Mouse (Mus musculus): Measurements from ENCODE around the gene Ccnd3. TPM values are rescaled to one million over a fixed set of nuclear protein-coding genes. Genes with fewer than 3 reads are reported as not detected.
"Not testable (repeated sequence)": the region's sequence is repeated elsewhere in the genome, so short reads cannot be mapped to it uniquely, and the experiment has no call there.

Ccnd3 gene
- polyA plus RNA-seq, 1 experiment from 2014 or later, result 99.7 TPM

GRCm38 (mm10) chr17:47616119-47616518 is 111.3 kb downstream of the Ccnd3 start:
- POLR2A ChIA-PET, result no interaction called here
- CTCF ChIA-PET, result interaction anchor here (1.9 to 2.2 kb wide), 2 partner anchors 10 to 104 kb away, joined by 7 read pairs; no protein-coding TSS in a partner anchor
- in situ Hi-C loops (cut with MboI; ENCODE audit: low pct_unique_long_range_greater_than_20kb), result no loop called here
- H3K27me3 ChIP-seq, result no peaks in the 10 kb centered on the region
- DNase-seq (ENCODE audit: low read depth, low spot score), result no peak
- TF ChIP-seq CTCF (IDR thresholded peaks at IDR 0.05), result no peak
- no peak for ATAC-seq

DNA sequence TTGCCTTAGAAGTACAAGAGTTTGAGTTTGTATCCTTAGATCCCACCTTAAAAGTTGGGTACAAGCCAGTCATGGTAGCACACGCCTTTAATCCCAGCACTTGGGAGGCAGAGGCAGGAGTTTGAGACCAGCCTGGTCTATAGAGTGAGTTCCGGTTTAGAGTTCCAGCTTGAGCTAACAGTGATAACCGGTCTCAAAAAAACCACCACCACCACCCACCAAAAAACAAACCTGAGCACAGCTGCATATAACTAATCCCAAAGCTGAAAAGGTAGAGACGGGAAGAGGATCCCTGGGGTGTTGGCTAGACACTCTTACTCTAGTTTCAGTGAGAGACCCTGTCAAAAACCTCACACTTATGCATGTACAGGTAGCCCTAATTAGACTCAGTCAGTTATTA is 111.8 kb downstream of the Ccnd3 start:
- in situ Hi-C loops (cut with MboI; ENCODE audit: low pct_unique_long_range_greater_than_20kb), result no loop called here
- no peak for DNase-seq (ENCODE audit: low read depth, low spot score)
- TF ChIP-seq CTCF (IDR thresholded peaks at IDR 0.05), result no peak
- no peak for ATAC-seq
- ChIA-PET CTCF (interaction anchor here (1.9 to 2.2 kb wide), 2 partner anchors 9 to 105 kb away, joined by 7 read pairs; no protein-coding TSS in a partner anchor), POLR2A (no interaction called here)
- H3K27me3 ChIP-seq, result no peaks in the 10 kb centered on the region

DNA sequence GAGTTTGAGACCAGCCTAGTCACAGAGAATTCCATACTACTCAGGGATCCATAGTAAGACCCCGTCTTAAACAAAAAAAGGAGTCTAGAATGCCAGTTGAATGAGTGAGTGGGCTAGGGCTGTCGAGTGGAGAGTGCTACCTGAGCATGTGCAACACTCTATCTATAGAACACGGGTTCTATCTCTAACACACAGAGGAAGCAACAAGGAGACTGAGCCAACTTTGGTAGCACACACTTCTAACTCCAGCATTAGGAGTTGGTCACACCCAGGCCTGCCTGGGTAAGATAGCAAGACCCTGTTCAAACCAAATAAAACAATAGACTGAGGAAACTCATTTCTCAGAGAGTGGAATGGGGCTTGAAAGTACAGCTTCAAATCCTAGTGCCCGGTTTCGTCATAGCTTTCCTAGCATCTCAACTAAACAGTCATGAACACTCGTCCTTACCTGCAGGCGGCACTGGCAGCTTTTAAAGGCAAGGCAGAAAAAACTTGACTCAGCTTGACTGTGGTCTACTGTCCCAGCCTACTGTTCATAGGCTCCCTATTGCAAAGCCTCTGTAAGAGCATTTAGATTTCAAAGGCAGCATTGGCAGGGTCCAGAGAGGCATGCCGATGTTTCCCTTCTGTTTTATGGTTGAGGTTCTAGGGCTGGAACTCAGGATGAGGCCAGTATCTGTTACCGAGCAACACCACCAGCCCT is 112.9 kb downstream of the Ccnd3 start:
- no peaks in the 10 kb centered on the region for H3K27me3 ChIP-seq
- TF ChIP-seq CTCF (IDR thresholded peaks at IDR 0.05), result no peak
- ChIA-PET POLR2A (no interaction called here), CTCF (interaction anchor here (1.1 to 1.9 kb wide), 2 partner anchors 8 to 107 kb away, joined by 3 to 7 read pairs; no protein-coding TSS in a partner anchor)
- no peak for DNase-seq (ENCODE audit: low read depth, low spot score)
- in situ Hi-C loops (cut with MboI; ENCODE audit: low pct_unique_long_range_greater_than_20kb), result no loop called here
- no peak for ATAC-seq

- peak; percentile 62 for ATAC-seq
- no peak for DNase-seq (ENCODE audit: low read depth, low spot score)
- POLR2A ChIA-PET, result no interaction called here
- in situ Hi-C loops (cut with MboI; ENCODE audit: low pct_unique_long_range_greater_than_20kb), result no loop called here
- CTCF ChIA-PET, result interaction anchor here (2.2 kb wide), 1 partner anchor 107 kb away, joined by 9 read pairs; no protein-coding TSS in a partner anchor
- no peaks in the 10 kb centered on the region for H3K27me3 ChIP-seq
- TF ChIP-seq CTCF (IDR thresholded peaks at IDR 0.05), result no peak
Observed at GRCm38 (mm10) chr17:47618556-47619311, 113.9 kb downstream of the Ccnd3 start.

DNA sequence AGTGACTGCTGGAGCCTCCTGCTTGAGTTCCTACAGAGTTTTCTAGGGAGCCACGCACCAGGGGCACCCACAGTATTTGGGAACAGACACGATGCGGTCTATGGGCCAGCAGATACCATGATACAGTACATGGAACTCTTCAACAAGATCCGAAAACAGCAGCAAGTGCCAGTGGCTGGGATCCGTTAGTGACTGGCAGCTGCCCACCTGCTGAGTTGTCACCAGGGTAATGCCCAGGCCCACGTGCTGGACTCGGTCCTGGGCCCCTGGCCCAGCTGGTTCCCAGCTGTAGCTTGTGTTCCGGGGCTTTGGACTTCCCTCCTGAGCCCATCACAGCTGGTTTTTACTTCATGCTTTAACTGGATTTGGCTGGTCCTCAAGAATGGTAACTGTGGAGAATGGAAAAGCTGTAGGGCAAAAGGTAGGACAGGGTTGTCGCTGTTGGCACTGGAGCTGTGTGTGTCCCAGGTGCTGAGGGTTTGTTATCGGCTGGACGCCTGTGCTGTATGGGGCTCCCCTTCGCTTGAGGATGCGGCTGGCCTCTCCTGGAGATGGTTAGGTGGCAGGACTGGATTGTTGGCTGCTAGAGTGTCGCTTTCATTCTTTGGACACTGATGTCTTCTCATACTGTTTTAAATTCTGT is 118.2 kb downstream of the Ccnd3 start:
- TF ChIP-seq CTCF (IDR thresholded peaks at IDR 0.05), result no peak
- ChIA-PET CTCF (interaction anchor here (1.7 to 1.9 kb wide), 2 partner anchors 10 to 12 kb away, joined by 4 read pairs; partner anchors contain the start of genes Bysl, Gm20517 and Med20), POLR2A (no interaction called here)
- DNase-seq (ENCODE audit: low read depth, low spot score) (no peak), ATAC-seq (no peak)
- in situ Hi-C loops (cut with MboI; ENCODE audit: low pct_unique_long_range_greater_than_20kb), result no loop called here
- no peaks in the 10 kb centered on the region for H3K27me3 ChIP-seq

DNA sequence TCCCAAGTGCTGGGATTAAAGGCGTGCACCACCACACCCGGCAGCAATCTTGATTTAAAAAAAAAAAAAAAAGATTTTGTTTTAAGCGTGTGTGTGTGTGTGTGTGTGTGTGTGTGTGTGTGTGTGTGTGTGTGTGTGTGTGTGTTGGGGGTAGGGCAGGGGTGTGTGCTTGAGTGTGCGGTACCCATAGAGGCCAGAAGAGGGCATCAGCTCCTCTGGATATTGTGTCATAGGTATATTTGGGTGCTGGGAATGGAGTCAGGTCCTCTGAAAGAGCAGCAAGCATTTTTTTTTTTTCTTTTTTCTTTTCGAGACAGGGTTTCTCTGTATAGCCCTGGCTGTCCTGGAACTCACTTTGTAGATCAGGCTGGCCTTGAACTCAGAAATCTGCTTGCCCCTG is 119.7 kb downstream of the Ccnd3 start:
- ATAC-seq; H3K27me3 ChIP-seq; DNase-seq (ENCODE audit: low read depth, low spot score); in situ Hi-C loops (cut with MboI; ENCODE audit: low pct_unique_long_range_greater_than_20kb): not testable (repeated sequence)
- TF ChIP-seq CTCF (IDR thresholded peaks at IDR 0.05), result peak; percentile 28
- ChIA-PET POLR2A (interaction anchor here (0.7 kb wide), 1 partner anchor 25 kb away, joined by 4 read pairs; no protein-coding TSS in a partner anchor), CTCF (interaction anchor here (1.0 to 1.9 kb wide), 6 partner anchors 13 to 113 kb away, joined by 3 to 4 read pairs (median 4); partner anchors contain the start of genes Bysl, Gm20517 and Med20)

DNA sequence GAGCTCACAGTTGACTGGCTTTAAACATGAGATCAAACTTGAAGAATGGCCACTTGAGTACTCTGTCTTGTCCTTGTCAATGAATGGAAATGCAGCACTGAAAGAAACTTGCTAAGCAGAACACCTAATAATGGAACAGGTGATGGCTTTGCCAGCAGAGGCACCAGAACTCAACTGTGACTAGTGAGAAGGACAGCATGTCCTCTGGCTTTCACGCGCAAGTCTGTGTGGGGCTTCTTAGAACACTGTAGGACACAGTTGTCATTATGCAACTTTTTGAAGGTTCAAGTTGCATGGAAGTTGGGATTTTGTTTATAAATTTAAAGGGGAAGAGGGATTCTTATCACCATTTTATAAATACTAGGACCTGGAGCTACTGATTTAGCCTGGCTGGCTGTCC is 120.2 kb downstream of the Ccnd3 start:
- ChIA-PET POLR2A (no interaction called here), CTCF (interaction anchor here (1.1 to 1.9 kb wide), 5 partner anchors 8 to 113 kb away, joined by 3 to 7 read pairs (median 4); partner anchors contain the start of genes Bysl, Gm20517 and Med20)
- DNase-seq (ENCODE audit: low read depth, low spot score), result no peak
- no peak for TF ChIP-seq CTCF (IDR thresholded peaks at IDR 0.05)
- H3K27me3 ChIP-seq, result no peaks in the 10 kb centered on the region
- no peak for ATAC-seq
- in situ Hi-C loops (cut with MboI; ENCODE audit: low pct_unique_long_range_greater_than_20kb), result no loop called here

DNA sequence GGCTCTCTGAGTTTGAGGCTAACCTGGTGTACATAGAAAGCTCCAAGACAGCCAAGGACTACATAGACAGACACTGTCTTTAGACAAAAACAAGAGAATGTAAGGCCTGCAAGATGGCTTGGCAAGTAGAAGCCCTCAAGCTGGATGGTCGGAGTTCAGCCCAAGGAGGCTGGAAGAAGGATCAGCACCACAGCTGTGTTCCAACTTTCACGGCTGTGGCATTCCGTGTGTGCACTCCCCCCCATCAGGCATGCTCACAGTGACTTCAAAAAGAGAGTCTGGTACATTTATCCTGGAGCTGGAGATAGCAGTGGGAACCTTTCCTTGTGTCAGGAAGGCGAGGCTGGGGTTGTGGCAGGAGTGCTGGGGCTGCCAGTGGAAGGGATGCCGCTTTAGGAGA is 121.2 kb downstream of the Ccnd3 start:
- no peak for TF ChIP-seq CTCF (IDR thresholded peaks at IDR 0.05)
- ChIA-PET POLR2A (no interaction called here), CTCF (interaction anchor here (1.1 kb wide), 1 partner anchor 9 kb away, joined by 7 read pairs; no protein-coding TSS in a partner anchor)
- ATAC-seq (no peak), DNase-seq (ENCODE audit: low read depth, low spot score) (no peak)
- in situ Hi-C loops (cut with MboI; ENCODE audit: low pct_unique_long_range_greater_than_20kb), result no loop called here
- H3K27me3 ChIP-seq, result no peaks in the 10 kb centered on the region

DNA sequence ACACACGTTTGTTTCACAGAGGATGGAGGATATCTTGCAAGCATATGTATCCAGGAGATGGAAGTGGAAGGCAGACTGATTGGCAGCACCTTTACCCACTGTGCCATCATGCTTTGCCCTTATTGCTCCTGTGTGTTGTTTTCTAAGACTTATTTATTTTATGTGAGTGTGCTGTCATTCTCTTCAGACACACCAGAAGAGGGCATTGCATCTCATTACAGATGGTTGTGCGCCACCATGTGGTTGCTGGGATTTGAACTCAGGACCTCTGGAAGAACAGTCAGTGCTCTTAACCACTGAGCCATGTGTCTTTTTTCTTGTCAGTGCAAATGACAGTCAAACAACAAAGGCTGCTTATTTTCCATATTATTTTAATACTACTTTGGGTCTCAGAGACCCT is 122.9 kb downstream of the Ccnd3 start:
- CTCF ChIA-PET, result no interaction called here
- no peaks in the 10 kb centered on the region for H3K27me3 ChIP-seq
- TF ChIP-seq CTCF (IDR thresholded peaks at IDR 0.05), result peak; percentile 47
- POLR2A ChIA-PET, result no interaction called here
- ATAC-seq, result no peak
- in situ Hi-C loops (cut with MboI; ENCODE audit: low pct_unique_long_range_greater_than_20kb), result no loop called here
- no peak for DNase-seq (ENCODE audit: low read depth, low spot score)

- no peak for TF ChIP-seq CTCF (IDR thresholded peaks at IDR 0.05)
- no peaks in the 10 kb centered on the region for H3K27me3 ChIP-seq
- ChIA-PET POLR2A (interaction anchor here (0.7 kb wide), 1 partner anchor 26 kb away, joined by 10 read pairs; no protein-coding TSS in a partner anchor), CTCF (no interaction called here)
- in situ Hi-C loops (cut with MboI; ENCODE audit: low pct_unique_long_range_greater_than_20kb), result no loop called here
- DNase-seq (ENCODE audit: low read depth, low spot score) (peak; percentile 67), ATAC-seq (peak; percentile 75)
Observed at GRCm38 (mm10) chr17:47628851-47629676, 124.2 kb downstream of the Ccnd3 start.

Measured in Patski (cell line).